Mouse (Mus musculus): ENCODE measurements at regions not wholly inside any gene's neighbourhood (a gene's known extent, or its start where the extent isn't known, plus 50 kb on each side); places are given as distances from the start of the nearest gene placed in this dataset.

DNA sequence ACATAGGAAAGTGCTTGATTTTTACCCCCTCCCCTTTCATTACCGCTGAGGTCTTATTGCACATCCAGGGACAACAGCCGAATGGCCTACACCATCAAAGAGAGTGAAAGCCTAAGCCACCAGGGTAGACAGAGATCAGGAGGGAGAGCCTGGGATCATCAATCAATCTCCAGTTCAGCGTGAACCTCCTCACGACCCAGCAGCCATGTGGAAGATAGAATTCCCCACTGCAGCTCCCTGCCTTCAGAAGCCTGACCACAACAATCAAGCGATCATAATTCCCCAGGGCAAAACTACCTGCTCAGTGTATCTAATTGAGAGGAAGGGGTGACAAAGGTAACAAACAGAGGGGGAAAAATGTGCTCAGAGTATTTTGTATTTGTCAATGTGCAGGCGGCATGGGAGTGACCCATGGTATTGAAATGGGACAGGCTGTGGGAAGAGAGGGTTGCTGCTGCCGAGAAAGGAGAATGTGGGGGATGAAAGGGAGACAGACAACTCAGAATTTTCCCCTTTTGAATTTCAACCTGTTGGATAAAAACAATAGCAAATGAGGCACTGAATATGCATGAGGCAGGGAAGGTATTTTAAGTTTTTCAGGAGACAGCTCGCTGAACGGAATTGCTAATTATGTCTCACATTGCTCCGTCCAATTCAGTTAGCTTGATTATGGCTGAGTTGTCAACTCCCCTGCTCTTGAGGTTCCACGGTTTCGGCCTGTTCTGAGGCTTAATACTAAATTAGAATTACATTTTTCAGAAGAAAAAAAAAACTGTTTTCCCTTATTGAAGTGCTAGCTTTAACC, 121.8 kb downstream of the Mat2b start:
- Histone ChIP-seq H3K9me3 (ENCODE audit: control insufficient read depth, low read length) (no peaks in the 10 kb centered on the region), H3K9ac (ENCODE audit: low read depth, low read length) (no peak overlapping the region), H3K36me3 (ENCODE audit: control insufficient read depth, insufficient read depth, low read length) (no peaks in the 10 kb centered on the region), H3K4me2 (replicated peaks; ENCODE audit: low read depth, low read length) (no peak overlapping the region), H3K27me3 (ENCODE audit: control insufficient read depth, insufficient read depth, low read length) (no peaks in the 10 kb centered on the region), H3K4me1 (ENCODE audit: control insufficient read depth, insufficient read depth, low read length) (no peaks in the 10 kb centered on the region), H3K4me3 (ENCODE audit: low read length) (no peak overlapping the region), H3K27ac (ENCODE audit: low read depth, low read length) (no peak overlapping the region)
- peak; percentile 55; the same call in 1 of the 2 replicates for ATAC-seq (ENCODE audit: low FRiP score, low TSS enrichment)
- WGBS = 21% methylated on average over 12 of the region's 12 CpGs

DNA sequence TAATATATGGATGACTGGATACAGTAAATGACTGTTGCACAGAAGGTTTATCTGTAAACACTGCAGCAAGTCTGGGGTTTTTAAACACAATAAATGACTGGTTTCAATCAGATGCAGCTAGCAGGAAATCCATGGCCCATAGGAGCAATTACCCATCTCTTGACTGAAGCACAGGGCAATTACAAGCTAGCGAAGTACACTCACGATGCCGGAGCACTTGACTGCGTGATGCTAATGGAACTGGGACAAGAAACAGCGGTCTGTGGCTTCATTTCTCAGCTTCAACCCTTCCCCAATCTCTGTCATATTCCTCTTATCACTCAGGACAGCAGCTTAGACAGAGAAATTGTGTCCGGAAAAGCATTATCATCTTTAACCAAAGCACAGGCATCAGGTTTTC, 132.1 kb downstream of the Mat2b start:
- Histone ChIP-seq H3K27ac (ENCODE audit: low read depth, low read length) (no peak overlapping the region), H3K27me3 (ENCODE audit: control insufficient read depth, insufficient read depth, low read length) (no peaks in the 10 kb centered on the region), H3K9ac (ENCODE audit: low read depth, low read length) (no peak overlapping the region), H3K4me1 (ENCODE audit: control insufficient read depth, insufficient read depth, low read length) (no peaks in the 10 kb centered on the region), H3K36me3 (ENCODE audit: control insufficient read depth, insufficient read depth, low read length) (no peaks in the 10 kb centered on the region), H3K4me2 (replicated peaks; ENCODE audit: low read depth, low read length) (no peak overlapping the region), H3K9me3 (ENCODE audit: control insufficient read depth, low read length) (no peaks in the 10 kb centered on the region), H3K4me3 (ENCODE audit: low read length) (no peak overlapping the region)
- ATAC-seq (ENCODE audit: low FRiP score, low TSS enrichment) = no peak
- WGBS = 75% methylated on average over 6 of the region's 6 CpGs

DNA sequence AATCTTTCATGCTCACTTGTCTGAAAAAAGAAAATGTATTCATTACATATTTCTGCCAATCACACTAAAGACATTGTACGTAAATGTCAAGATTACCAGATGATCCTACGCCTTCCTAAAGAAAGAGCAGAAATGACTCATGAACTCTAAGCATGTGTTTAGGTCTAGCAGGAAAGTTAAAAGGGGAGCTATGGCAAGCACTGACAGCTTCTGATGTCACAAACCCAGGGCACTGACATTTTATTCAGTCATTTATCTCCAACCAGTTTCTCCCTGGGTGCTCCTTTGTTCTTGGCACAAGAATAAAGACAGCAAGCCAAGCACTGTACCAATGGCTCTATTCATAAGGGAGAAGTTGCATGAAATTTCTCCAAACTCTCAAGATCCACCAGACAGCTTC, 133.0 kb downstream of the Mat2b start:
- WGBS = 97% methylated on average over 2 of the region's 2 CpGs
- Histone ChIP-seq H3K36me3 (ENCODE audit: control insufficient read depth, insufficient read depth, low read length) (no peaks in the 10 kb centered on the region), H3K4me2 (replicated peaks; ENCODE audit: low read depth, low read length) (no peak overlapping the region), H3K4me1 (ENCODE audit: control insufficient read depth, insufficient read depth, low read length) (no peaks in the 10 kb centered on the region), H3K4me3 (ENCODE audit: low read length) (no peak overlapping the region), H3K27me3 (ENCODE audit: control insufficient read depth, insufficient read depth, low read length) (no peaks in the 10 kb centered on the region), H3K27ac (ENCODE audit: low read depth, low read length) (no peak overlapping the region), H3K9me3 (ENCODE audit: control insufficient read depth, low read length) (no peaks in the 10 kb centered on the region), H3K9ac (ENCODE audit: low read depth, low read length) (no peak overlapping the region)
- ATAC-seq (ENCODE audit: low FRiP score, low TSS enrichment) = no peak

DNA sequence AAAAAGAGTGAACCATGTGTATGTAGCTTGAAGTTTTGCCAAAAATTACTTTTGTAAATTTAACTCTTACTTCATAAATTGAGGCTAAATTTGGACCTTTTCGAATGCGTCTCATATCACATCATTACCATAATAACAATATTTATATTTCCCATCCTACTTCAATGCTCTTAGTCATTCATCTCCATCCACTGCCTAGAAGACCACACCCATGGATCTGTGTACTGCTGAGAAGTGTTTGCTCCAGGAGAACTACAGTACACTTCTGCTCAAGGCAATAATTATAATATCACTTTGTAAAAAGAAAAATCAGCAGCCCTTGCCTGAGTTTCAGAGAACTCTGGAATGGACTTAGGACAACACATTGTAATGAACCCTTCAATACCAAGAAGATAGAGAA, 133.6 kb downstream of the Mat2b start:
- Histone ChIP-seq H3K4me3 (ENCODE audit: low read length) (no peak overlapping the region), H3K9me3 (ENCODE audit: control insufficient read depth, low read length) (no peaks in the 10 kb centered on the region), H3K9ac (ENCODE audit: low read depth, low read length) (no peak overlapping the region), H3K36me3 (ENCODE audit: control insufficient read depth, insufficient read depth, low read length) (no peaks in the 10 kb centered on the region), H3K4me2 (replicated peaks; ENCODE audit: low read depth, low read length) (no peak overlapping the region), H3K27ac (ENCODE audit: low read depth, low read length) (no peak overlapping the region), H3K27me3 (ENCODE audit: control insufficient read depth, insufficient read depth, low read length) (no peaks in the 10 kb centered on the region), H3K4me1 (ENCODE audit: control insufficient read depth, insufficient read depth, low read length) (no peaks in the 10 kb centered on the region)
- 93% methylated on average over 2 of the region's 2 CpGs for WGBS
- no peak for ATAC-seq (ENCODE audit: low FRiP score, low TSS enrichment)

DNA sequence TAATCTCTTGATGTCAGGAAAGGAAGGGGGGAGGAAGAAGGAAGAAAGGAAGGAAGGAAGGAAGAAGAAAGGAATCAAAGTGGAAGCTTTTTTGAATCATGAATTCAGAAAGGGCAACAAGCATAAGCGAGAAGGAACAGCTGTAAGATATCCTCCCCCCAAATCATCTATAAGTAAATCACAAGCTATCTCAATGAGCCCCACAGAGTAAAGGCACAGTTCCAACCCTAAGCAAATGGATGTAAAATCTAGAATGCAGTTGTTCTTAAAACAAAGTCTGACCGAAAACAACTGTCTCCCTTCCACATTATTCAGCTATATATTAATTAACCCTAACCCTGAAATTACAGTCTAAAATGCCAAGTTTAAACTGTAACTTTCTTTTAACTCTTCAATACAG, 136.5 kb downstream of the Mat2b start:
- no peaks in the 10 kb centered on the region for H3K9me3 ChIP-seq (ENCODE audit: control insufficient read depth, low read length)
- no peak overlapping the region for H3K4me2 ChIP-seq (replicated peaks; ENCODE audit: low read depth, low read length)
- H3K4me3 ChIP-seq (ENCODE audit: low read length) = no peak overlapping the region
- H3K27ac ChIP-seq (ENCODE audit: low read depth, low read length) = no peak overlapping the region
- H3K9ac ChIP-seq (ENCODE audit: low read depth, low read length) = no peak overlapping the region
- no peak for ATAC-seq (ENCODE audit: low FRiP score, low TSS enrichment)
- 64% methylated on average over 2 of the region's 2 CpGs for WGBS
- H3K4me1 ChIP-seq (ENCODE audit: control insufficient read depth, insufficient read depth, low read length) = no peaks in the 10 kb centered on the region
- H3K36me3 ChIP-seq (ENCODE audit: control insufficient read depth, insufficient read depth, low read length) = no peaks in the 10 kb centered on the region
- H3K27me3 ChIP-seq (ENCODE audit: control insufficient read depth, insufficient read depth, low read length) = no peaks in the 10 kb centered on the region

DNA sequence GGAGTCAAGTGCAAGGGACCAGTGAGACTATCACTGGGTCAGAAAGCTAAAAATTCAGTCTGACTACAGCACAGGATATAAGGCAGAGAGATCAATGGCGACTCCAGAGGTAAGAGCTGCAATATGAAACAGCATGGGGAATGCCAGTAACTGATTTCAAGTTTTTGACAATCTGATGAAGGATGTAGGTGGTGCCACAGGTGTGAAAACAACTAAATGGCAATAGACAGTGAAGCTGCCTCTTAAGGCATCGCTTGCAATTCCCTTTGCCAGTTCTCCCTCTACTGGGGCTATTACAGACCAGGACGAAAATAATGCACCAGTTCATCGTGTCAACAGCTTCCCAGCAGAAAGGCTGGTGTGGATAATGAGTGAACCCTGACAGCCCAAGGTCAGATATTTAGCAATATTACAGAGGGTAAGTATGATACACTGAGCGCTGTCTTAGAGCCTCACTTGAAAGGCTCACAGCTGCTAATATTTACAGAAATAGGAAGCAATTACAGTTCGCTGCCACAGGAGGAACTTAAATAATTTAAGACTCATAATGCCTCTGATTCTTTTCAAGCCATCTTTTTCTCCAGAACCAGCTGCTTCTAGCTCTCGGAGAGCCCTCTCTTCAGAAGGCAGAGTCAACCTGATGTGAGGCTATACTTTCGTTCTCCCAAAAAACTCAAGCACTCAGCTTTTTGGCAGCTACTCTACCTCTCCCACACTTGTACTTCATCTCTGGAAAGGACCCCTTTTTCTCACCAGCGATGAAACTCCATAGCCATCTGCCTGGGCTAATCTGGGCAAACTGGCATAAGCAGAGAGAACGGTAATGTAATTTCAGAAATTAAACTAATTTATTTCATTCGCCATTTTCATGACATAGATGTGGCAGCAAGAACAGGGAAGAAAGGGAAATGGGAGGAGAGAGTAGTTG, 139.9 kb downstream of the Mat2b start:
- no peak overlapping the region for H3K4me2 ChIP-seq (replicated peaks; ENCODE audit: low read depth, low read length)
- H3K9ac ChIP-seq (ENCODE audit: low read depth, low read length) = no peak overlapping the region
- no peak for ATAC-seq (ENCODE audit: low FRiP score, low TSS enrichment)
- no peaks in the 10 kb centered on the region for H3K27me3 ChIP-seq (ENCODE audit: control insufficient read depth, insufficient read depth, low read length)
- no peak overlapping the region for H3K27ac ChIP-seq (ENCODE audit: low read depth, low read length)
- H3K36me3 ChIP-seq (ENCODE audit: control insufficient read depth, insufficient read depth, low read length) = no peaks in the 10 kb centered on the region
- H3K4me3 ChIP-seq (ENCODE audit: low read length) = no peak overlapping the region
- no peaks in the 10 kb centered on the region for H3K9me3 ChIP-seq (ENCODE audit: control insufficient read depth, low read length)
- no peaks in the 10 kb centered on the region for H3K4me1 ChIP-seq (ENCODE audit: control insufficient read depth, insufficient read depth, low read length)
- 80% methylated on average over 11 of the region's 11 CpGs for WGBS

DNA sequence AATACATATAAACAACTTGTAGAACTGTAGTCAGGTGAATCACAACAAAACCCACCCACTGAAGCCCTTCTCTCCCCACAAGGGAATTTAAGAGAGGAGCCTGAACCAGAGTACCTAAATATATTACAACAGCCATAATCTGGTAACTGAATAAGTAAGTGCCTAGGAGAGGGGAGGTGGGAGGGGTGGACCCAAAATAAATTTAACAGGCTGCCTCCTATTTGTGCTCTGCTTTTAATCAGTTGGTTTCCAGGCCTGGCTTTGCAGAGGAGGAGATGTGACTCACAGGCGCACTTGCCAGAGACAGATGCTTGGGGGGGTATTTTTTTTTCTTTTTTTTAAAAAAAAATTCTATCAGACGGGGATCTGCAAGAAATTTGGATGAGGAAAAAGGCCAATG, 142.9 kb downstream of the Mat2b start:
- H3K9me3 ChIP-seq (ENCODE audit: control insufficient read depth, low read length) = no peaks in the 10 kb centered on the region
- no peaks in the 10 kb centered on the region for H3K4me1 ChIP-seq (ENCODE audit: control insufficient read depth, insufficient read depth, low read length)
- WGBS = 76% methylated on average over 2 of the region's 2 CpGs
- ATAC-seq (ENCODE audit: low FRiP score, low TSS enrichment) = no peak
- H3K27ac ChIP-seq (ENCODE audit: low read depth, low read length) = no peak overlapping the region
- no peak overlapping the region for H3K4me3 ChIP-seq (ENCODE audit: low read length)
- H3K36me3 ChIP-seq (ENCODE audit: control insufficient read depth, insufficient read depth, low read length) = no peaks in the 10 kb centered on the region
- H3K4me2 ChIP-seq (replicated peaks; ENCODE audit: low read depth, low read length) = no peak overlapping the region
- H3K9ac ChIP-seq (ENCODE audit: low read depth, low read length) = no peak overlapping the region
- no peaks in the 10 kb centered on the region for H3K27me3 ChIP-seq (ENCODE audit: control insufficient read depth, insufficient read depth, low read length)

DNA sequence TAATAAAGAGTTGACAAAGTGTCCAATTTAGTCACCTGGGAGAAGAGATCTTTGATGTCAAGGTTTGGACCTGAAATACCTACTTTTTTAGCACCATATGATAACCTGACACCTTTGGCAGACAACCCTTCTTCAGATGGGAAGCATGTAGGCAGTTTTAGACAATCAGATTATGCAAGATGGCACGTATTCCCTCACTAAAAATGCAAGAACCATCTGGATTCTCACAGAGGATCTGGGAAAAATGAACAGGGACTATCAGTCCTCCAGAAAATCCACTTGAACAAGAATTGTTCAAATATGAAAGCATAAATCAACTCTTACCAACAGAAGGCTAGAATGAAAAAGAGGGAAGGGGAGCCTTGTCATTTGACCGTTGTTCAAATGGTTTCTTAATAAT, 148.4 kb downstream of the Mat2b start:
- no peak for ATAC-seq (ENCODE audit: low FRiP score, low TSS enrichment)
- 87% methylated on average over 2 of the region's 2 CpGs for WGBS

DNA sequence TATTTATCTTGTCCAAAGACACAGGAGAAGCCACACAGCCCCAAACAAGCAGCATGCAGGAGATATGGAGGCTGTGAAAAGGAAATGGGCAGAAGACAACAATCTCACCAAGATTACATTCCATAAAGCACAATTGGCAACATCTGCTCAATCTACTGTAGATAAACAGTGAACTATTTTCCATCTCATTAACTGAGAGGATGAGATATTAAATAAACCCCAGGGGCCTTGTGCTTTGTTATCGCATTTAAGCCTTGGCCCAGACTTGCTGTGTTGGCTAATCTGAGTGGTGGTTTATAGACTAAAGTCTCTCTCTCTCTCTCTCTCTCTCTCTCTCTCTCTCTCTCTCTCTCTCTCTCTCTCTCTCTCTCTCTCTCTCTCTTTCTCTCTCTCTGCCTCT, 149.5 kb downstream of the Mat2b start:
- no peak overlapping the region for H3K9ac ChIP-seq (ENCODE audit: low read depth, low read length)
- H3K27me3 ChIP-seq (ENCODE audit: control insufficient read depth, insufficient read depth, low read length) = no peaks in the 10 kb centered on the region
- H3K9me3 ChIP-seq (ENCODE audit: control insufficient read depth, low read length) = no peaks in the 10 kb centered on the region
- no peak for ATAC-seq (ENCODE audit: low FRiP score, low TSS enrichment)
- no peak overlapping the region for H3K4me3 ChIP-seq (ENCODE audit: low read length)
- 84% methylated on average over 1 of the region's 1 CpGs for WGBS
- no peak overlapping the region for H3K4me2 ChIP-seq (replicated peaks; ENCODE audit: low read depth, low read length)
- no peak overlapping the region for H3K27ac ChIP-seq (ENCODE audit: low read depth, low read length)
- H3K36me3 ChIP-seq (ENCODE audit: control insufficient read depth, insufficient read depth, low read length) = no peaks in the 10 kb centered on the region
- H3K4me1 ChIP-seq (ENCODE audit: control insufficient read depth, insufficient read depth, low read length) = no peaks in the 10 kb centered on the region

More for the DNA sequence above, 148.4 kb downstream of the Mat2b start:
- Histone ChIP-seq H3K9me3 (ENCODE audit: control insufficient read depth, low read length) (no peaks in the 10 kb centered on the region), H3K36me3 (ENCODE audit: control insufficient read depth, insufficient read depth, low read length) (no peaks in the 10 kb centered on the region), H3K9ac (ENCODE audit: low read depth, low read length) (no peak overlapping the region), H3K27ac (ENCODE audit: low read depth, low read length) (no peak overlapping the region), H3K27me3 (ENCODE audit: control insufficient read depth, insufficient read depth, low read length) (no peaks in the 10 kb centered on the region), H3K4me1 (ENCODE audit: control insufficient read depth, insufficient read depth, low read length) (no peaks in the 10 kb centered on the region), H3K4me2 (replicated peaks; ENCODE audit: low read depth, low read length) (no peak overlapping the region), H3K4me3 (ENCODE audit: low read length) (no peak overlapping the region)
